Mouse (Mus musculus): ENCODE data around the gene Hdac9.

The Hdac9 gene

DNA sequence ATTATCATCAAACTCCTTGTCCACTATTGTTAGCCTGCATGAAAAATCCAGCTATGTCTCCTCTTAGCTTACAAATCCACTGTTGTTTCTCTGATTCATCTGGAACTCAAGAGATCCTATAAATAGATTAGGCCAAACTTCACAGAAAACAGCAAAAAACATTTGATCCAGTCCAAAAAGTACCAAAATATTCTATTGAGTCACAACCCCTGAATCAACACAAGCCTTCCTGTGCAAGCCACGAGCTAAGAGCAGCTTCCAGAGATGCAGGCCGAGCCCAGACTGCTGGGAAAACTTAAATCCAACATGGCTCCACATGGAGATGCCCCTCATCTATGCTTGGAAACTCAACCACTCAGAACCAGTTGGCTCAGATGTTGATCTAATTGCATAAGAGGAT lies 113.2 kb downstream of the Hdac9 start:
- DNase-seq: no peak

DNA sequence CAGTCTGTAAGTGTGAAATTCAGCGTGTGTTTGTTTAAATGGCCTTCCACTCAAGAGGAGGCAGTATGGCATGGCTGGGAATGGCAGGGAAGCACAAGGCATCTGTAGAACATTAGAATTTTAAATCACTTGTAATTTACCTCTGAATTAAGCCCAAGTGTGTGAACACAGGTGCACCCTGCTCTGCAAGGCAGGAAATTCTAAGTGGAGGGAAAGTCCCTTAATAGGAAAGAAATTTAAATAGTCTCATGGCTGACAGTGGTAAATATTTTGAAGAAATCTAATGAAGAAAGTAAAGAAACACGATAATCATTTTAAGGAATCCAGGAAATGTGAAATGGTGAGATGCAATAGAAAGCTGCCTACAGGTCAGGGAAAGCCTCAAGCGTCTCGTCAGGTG lies 114.6 kb downstream of the Hdac9 start:
- no peak for DNase-seq

DNA sequence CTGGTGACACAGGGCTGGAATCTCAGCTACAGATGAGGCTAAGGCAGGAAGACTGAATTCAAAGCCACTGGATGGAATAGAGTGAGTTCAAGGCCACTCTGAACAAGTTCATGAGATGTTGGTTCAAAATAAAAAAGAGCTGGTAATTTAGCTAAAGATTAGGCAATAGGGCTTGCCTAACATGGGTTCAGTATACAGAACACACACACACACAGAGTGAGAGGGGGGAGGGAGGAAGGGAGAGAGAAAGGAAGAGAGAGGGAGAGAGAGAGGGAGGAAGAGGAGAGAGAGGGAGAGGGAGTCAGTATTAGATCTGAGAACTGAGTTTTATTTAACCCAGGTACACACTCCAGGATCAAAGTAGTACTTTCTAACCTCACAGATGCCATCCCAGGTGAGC lies 115.1 kb downstream of the Hdac9 start:
- DNase-seq: no peak

DNA sequence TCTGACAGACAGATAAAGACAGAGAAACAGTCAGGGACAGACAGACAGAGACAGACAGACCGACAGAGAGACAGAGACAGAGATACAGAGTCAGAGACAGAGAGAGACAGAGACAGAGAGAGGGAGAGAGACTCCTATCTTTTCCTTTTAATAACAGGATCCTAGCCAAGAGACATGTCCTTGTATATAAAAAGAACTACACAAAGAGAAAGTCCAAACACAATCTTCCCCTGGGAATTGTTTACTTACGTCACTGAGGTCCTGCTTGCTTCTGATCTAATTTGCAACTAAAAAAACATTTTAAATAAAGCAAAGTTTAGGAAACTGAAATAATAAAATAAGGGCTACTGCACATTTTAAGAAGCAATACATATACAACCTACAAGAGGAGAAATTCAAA lies 119.5 kb downstream of the Hdac9 start:
- no peak for DNase-seq

DNA sequence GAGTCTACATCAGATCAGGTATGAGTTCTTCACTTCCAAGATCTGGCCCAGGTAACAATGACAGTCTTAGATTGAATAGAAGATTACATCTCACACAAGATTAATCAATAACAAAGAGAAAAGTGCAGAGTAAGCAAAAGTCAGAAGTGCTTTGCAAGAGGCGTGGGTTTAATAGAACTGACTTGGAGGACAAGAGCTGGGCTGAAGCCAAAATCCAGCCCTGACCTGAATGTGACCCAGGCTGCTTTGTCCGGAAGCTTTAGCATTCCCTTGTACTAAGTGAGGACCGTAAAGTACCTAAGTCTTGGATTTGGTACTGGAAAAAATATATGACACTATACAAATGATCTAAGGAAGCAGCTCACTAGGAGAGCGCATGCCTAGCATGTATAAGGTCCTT lies 121.4 kb downstream of the Hdac9 start:
- no peak for DNase-seq

DNA sequence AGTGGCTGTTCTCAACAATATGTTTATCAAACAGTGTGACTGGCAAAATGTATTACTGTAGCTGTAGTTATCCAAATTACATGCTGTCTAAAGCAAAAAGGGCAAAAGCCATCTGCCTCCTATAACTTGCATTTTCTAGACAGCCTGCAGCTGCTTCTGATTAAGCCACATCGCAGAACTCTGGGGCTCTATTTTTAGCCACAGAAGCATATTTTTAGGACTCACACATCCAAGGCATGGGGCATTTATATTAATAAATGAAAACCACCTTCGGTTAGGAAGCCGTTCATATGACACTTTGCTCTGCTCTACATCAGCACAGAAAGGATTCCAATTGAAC lies 124.8 kb downstream of the Hdac9 start:
- DNase-seq: no peak

DNA sequence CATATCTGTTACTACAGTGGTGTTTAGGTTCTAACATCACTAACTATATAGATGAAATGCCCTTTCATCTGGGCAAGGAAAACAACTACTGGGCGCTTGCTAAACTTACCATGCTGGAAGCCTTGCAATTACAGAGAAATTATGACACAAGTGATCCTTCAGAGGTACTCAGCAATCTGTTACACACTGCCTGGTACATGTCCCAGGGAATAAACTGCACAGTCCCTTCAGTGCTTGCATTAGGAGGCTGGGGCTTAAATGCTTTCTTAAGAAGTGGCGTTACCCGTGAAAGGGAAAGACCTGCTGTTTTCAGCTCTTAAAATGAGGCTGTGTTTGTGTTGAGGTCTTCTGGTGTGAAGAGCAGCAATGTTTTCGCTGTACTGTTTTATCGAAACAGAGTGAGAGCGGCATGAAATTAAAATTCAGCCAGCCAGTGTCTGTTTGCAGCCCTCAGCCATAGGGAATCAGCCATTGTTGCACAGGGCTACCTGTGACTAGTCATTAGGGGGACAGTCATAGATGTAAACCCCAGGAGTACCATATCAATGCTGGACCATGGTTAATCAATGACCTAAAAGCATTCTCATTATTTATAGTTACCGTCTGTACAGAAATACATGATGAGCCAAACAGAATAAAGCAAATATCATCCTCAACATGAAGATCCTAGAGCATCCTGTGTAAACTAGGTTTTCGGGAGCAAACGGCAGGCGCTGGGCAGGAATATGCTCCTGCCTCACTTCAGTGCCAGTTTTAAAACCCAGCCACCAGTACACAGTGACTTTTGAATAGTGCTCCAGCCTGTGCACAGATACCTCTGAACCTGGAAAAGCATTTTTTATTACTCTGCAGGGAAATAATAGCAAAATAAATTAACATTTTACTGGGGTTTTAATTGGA lies 125.4 kb downstream of the Hdac9 start:
- no peak for DNase-seq

DNA sequence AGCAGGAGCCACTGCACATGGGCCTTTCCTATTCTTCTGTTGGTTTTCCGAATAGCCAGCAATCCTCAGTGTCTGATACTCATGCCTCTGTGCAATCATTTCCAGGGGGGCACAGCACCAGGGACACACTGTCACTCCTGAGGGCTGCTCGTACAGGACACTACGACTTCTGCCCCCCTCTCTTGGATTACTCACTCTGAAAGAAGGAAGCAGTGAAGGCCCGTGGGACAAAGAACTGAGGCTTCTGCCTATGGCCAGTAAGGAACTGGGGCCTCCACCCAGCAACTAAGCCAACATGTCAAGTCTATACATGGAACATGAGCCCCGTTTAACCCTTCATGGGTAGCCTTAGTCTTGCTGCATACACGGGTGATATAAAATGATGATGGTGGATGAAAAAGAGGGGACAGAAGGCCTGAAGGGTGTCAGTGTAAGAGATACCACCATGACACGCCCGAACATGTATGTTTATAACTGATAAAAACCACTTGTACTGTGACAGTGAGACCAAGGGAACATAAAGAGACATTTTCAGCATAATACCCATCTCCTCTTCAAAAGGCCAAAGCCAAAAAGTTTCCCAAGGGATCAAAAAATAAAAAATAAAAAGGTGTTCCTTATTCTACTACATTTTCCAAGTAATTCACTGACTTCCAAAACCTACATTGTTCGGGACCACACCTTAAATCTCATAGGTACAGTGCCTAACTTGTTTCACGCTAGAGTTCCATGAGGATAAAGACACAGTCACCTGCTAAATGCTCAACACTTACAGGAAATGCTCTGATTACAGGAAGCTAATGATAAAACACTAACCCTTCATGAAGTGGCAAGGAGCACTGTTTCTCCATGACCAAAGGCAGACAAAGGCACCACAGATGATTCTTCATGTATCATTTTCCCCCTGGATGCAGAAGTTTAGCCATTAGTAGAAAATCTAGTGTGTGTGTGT lies 127.6 kb downstream of the Hdac9 start:
- DNase-seq: no peak

GRCm38 (mm10) chr12:34787380-34787779 lies 129.5 kb downstream of the Hdac9 start:
- no peak for DNase-seq

GRCm38 (mm10) chr12:34783574-34783973 lies 133.3 kb downstream of the Hdac9 start:
- no peak for DNase-seq

GRCm38 (mm10) chr12:34779368-34779957 lies 137.4 kb downstream of the Hdac9 start:
- no peak for DNase-seq

- DNase-seq: no peak
Measured at GRCm38 (mm10) chr12:34776170-34776569, 140.7 kb downstream of the Hdac9 start.

GRCm38 (mm10) chr12:34774071-34774470 lies 142.8 kb downstream of the Hdac9 start:
- no peak for DNase-seq

GRCm38 (mm10) chr12:34767226-34767775 lies 149.6 kb downstream of the Hdac9 start:
- no peak for DNase-seq

DNA sequence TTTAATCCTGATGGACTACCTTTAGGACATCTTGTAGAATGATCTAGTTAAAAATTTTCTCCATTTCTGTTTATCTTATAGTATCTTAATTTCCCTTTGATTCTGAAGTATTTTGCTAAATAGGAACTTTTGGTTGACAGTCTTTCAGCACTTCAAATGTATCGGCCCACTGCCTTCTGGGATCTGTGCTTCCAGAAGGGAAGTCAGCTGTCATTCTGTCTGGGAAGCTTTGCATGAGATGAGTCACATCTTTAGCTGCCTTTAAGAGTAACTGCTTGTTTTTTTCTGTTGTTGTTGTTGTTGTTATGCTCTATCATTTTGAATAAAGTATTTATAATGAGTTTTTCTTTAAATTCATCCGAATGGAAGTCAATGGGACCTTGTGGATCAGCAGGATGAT lies 169.6 kb downstream of the Hdac9 start:
- DNase-seq: no peak

GRCm38 (mm10) chr12:34725204-34725603 lies 191.7 kb downstream of the Hdac9 start:
- no peak for DNase-seq

DNA sequence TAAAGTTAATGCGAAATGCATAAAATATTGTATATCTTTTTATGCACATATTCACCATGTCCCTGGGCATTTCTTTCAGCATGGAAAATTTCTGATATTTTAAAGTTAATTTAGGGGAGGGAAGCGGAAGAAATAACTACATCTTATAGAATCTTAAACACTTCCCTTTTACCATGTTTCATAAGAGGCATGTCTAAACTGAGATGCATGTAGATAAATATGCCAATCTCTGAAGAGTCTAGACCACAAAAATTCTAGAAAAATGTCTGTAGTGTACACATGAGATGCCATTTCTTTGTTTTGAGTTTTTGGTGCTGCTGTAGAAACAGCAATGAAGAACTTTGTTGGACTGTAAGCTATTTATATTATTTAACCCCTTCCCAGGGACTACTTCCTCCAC lies 192.6 kb downstream of the Hdac9 start:
- no peak for DNase-seq

- no peak for DNase-seq
Measured at GRCm38 (mm10) chr12:34722831-34723490, 193.9 kb downstream of the Hdac9 start.

DNA sequence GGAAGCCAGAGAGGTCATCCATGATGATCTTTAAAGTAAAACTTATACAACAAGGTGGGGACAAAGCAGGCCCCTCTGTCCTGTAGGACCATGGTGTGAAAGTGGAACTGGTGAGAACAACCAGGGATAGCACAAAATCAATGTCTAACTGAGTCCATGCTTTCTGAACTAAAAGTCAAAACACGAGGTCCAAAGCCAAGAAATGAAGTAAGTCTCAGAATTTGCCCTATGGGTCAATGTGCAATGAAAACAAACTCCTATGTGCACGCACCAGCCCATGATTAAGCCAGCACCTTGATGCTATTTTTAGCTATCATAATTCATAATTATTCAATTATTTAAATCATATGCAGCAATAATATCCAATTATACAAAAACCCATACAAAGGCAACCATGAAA lies 196.0 kb downstream of the Hdac9 start:
- no peak for DNase-seq

- DNase-seq: no peak
Measured at GRCm38 (mm10) chr12:34714266-34714939, 202.5 kb downstream of the Hdac9 start.

DNA sequence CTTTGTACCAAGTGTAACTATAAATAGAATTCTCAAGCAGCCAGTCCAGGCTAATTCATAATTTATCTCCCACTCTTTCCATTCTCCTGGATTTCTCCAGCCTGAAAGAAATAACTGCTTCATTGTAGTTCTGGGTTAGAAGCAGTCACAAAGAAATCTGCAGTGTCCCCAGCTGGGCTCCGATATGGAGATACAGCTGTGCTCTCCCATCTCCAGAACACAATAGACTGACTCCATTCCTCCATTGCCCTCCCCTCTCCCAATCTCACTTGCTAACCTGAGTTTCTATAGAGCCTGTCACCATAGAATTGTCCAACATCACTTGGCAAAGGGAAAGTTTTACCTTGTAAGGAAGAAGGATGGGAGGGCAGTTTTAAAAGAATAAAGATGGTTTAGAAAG lies 218.9 kb downstream of the Hdac9 start:
- no peak for DNase-seq

GRCm38 (mm10) chr12:34696736-34697135 lies 220.2 kb downstream of the Hdac9 start:
- no peak for DNase-seq
